Mouse (Mus musculus): Measurements from ENCODE around the gene Slamf6. TPM values are rescaled to one million over a fixed set of nuclear protein-coding genes. Genes with fewer than 3 reads are reported as not detected.

The Slamf6 gene
- polyA plus RNA-seq, 1 experiment from 2014 or later: not detected

Other genes starting within 250 kb of the Slamf6 start
- gene Cd48, start 235.5 kb upstream of the Slamf6 start, polyA plus RNA-seq (2015; fragmentation: Nextera tagmentation; extraction: Ambion mirVana): 4.8 and 5.2 TPM in 2 replicates
- gene Slamf1, start 150.4 kb upstream of the Slamf6 start, polyA plus RNA-seq (2015; fragmentation: Nextera tagmentation; extraction: Ambion mirVana): 0.07 and 0.19 TPM in 2 replicates
- gene Cd84, start 77.8 kb upstream of the Slamf6 start, polyA plus RNA-seq (2015; fragmentation: Nextera tagmentation; extraction: Ambion mirVana): 1.7 and 2.0 TPM in 2 replicates
- not detected in 2 replicates for gene Gm10521, start 21.9 kb upstream of the Slamf6 start, polyA plus RNA-seq (2015; fragmentation: Nextera tagmentation; extraction: Ambion mirVana)
- gene Vangl2, start 110.9 kb downstream of the Slamf6 start, polyA plus RNA-seq (2015; fragmentation: Nextera tagmentation; extraction: Ambion mirVana): 14.3 and 15.7 TPM in 2 replicates
- gene Nhlh1, start 140.1 kb downstream of the Slamf6 start, polyA plus RNA-seq (2015; fragmentation: Nextera tagmentation; extraction: Ambion mirVana): 0.05 TPM in 1 of 2 replicates, not detected in the other
- 271 and 272 TPM in 2 replicates for gene Copa, start 165.0 kb downstream of the Slamf6 start, polyA plus RNA-seq (2015; fragmentation: Nextera tagmentation; extraction: Ambion mirVana)
- gene Ncstn, start 165.3 kb downstream of the Slamf6 start, polyA plus RNA-seq (2015; fragmentation: Nextera tagmentation; extraction: Ambion mirVana): 107 and 119 TPM in 2 replicates
- gene Pex19, start 209.2 kb downstream of the Slamf6 start, polyA plus RNA-seq (2015; fragmentation: Nextera tagmentation; extraction: Ambion mirVana): 118 and 137 TPM in 2 replicates
- 134 and 143 TPM in 2 replicates for gene Dcaf8, start 230.6 kb downstream of the Slamf6 start, polyA plus RNA-seq (2015; fragmentation: Nextera tagmentation; extraction: Ambion mirVana)